Mouse (Mus musculus) thymus, adult 2 months (tissue): Measurements from ENCODE around the gene Dip2a.

Experiments
- CTCF ChIP-seq: fragments of 200-500 bp; IDR thresholded peaks from 2 replicates; pipeline ENCODE4 v1.5.1; 2012; ENCODE audit warnings: mild to moderate bottlenecking, control low read depth, low read length, moderate library complexity, borderline replicate concordance; ENCODE audit not compliant: control insufficient read depth, poor library complexity, insufficient read depth; ENCODE audit errors: extremely low read depth
- POLR2A ChIP-seq: fragments of 200-500 bp; IDR thresholded peaks from 2 replicates; pipeline ENCODE4 v1.6.1; 2012; ENCODE audit warnings: mild to moderate bottlenecking, low read length, control low read depth, moderate library complexity; ENCODE audit not compliant: control insufficient read depth, poor library complexity, insufficient read depth; ENCODE audit errors: extremely low read depth

- TF ChIP-seq POLR2A (no peak), CTCF (no peak)
Measured at GRCm38 (mm10) chr10:76332040-76332439, 13.1 kb downstream of the Dip2a start.
